Mouse (Mus musculus) retina, postnatal 7 days (tissue): ENCODE measurements around the gene Zfp143.

ENCODE experiments used
- DNase-seq: peaks from one replicate; pipeline ENCODE4 v3.0.0-alpha.2; 2012; ENCODE audit warnings: low read depth, low spot score

Zfp143 gene

GRCm38 (mm10) chr7:110133988-110134387, 73.0 kb downstream of the Zfp143 start:
- DNase-seq, result no peak

GRCm38 (mm10) chr7:110138538-110138937, 77.5 kb downstream of the Zfp143 start:
- DNase-seq, result no peak

GRCm38 (mm10) chr7:110143863-110144262, 82.8 kb downstream of the Zfp143 start:
- no peak for DNase-seq
